Mouse (Mus musculus): ENCODE results near the gene Hdgfl2. TPM values are rescaled to one million over a fixed set of nuclear protein-coding genes. Genes with fewer than 3 reads are reported as not detected.

Gene Hdgfl2
- polyA plus RNA-seq, 1 experiment from 2014 or later: 75.0 TPM

DNA sequence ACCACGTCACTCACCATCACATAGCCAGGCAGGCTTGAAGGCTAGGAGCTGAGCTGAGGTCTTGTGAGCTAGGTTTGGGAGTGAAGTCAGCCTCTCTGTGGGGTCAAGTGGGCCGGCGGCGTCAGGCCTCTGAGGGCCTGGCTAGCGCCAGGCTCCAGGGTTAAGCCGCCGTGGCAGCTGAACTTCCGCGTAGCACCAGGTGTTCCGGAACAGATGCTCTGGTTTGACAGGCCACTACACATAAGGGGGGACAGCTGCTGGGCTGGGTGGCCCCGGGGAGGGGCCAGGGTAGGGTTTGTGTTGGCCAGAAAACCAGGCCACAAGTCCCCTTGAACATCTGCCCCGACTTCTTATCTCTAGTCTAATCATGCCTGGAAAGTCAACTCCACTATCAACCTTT lies 68.0 kb downstream of the Hdgfl2 start:
- 46% methylated on average over 12 of the region's 12 CpGs for WGBS
- H3K27me3 ChIP-seq (replicated peaks): peaks cover 98% of the 10 kb centered on the region
- H3K4me1 ChIP-seq: peaks cover 12% of the 10 kb centered on the region
- H3K36me3 ChIP-seq: no peaks in the 10 kb centered on the region
- no peak overlapping the region for H3K4me2 ChIP-seq
- no peak overlapping the region for H3K27ac ChIP-seq (replicated peaks)
- H3K4me3 ChIP-seq: no peak overlapping the region
- H3K9ac ChIP-seq: no peak overlapping the region
- H3K9me3 ChIP-seq: no peaks in the 10 kb centered on the region
- no peak for ATAC-seq (ENCODE audit: extremely low read depth, insufficient number of reproducible peaks, low FRiP score, low TSS enrichment)

DNA sequence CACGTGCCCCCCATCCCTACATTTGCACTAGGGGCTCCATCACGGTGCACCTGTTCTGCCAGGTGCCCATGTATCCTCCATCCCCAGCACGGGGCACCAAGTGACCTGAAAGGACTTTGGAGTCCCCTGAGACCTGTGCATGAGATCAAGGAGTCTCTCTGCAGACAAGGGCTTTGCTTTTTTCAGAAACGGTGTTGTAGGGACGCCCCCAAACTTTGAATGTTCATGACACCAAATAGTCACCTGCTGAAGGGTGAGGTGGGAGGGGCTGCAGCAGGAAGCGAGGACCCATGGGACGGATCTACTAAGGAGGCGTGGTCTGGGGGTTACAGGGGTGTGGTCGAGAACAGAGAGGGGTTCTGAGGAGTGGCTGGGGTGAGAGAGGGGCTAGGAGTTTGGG lies 68.8 kb downstream of the Hdgfl2 start:
- no peaks in the 10 kb centered on the region for H3K36me3 ChIP-seq
- H3K9ac ChIP-seq: no peak overlapping the region
- no peak overlapping the region for H3K27ac ChIP-seq (replicated peaks)
- no peaks in the 10 kb centered on the region for H3K9me3 ChIP-seq
- peaks cover 11% of the 10 kb centered on the region for H3K4me1 ChIP-seq
- no peak for ATAC-seq (ENCODE audit: extremely low read depth, insufficient number of reproducible peaks, low FRiP score, low TSS enrichment)
- H3K4me3 ChIP-seq: no peak overlapping the region
- WGBS: 19% methylated on average over 9 of the region's 9 CpGs
- peaks cover 98% of the 10 kb centered on the region for H3K27me3 ChIP-seq (replicated peaks)
- H3K4me2 ChIP-seq: 0 out of 2 replicates have a peak overlapping the region, but pooled peaks have one; percentile 44

DNA sequence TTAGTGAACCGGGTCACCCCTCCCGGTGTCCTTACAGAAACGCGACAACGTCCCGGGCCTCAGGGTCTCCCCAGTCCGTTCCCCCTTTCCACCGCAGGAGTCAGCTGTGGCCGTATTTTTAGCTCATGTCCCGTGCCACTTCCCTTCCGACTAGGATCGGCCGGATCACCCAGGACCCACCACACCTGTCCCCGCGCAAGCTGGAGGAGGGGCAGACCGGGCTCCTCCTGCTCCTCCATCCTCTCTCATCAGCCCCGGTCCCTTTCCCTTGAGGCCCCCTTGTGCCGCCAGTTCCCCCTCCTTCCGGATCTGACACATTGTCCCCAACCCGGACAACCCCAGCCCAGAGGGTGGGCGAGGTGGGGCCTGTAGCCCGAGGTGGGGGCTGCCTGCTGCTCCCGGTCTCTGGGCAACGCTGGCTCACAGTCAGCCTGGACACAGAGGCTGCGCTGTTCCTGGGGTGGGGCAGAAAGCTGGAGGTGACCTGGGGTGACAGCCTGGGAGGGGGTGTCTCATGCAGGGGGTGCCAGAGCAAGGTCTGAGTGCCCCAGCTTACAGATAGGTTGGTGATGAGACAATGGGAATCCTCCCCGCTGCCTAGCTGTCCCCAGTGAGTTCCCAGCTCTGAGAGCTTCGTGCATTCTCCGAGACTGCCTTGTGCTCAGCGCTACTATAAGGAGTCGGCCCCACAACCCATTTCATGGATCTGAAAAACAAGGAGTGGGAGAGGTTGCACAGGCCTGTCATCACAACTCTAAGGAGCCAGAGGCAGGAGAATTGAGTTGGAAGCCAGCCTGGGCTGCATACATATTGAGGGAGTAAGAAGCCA lies 69.6 kb downstream of the Hdgfl2 start:
- no peak for ATAC-seq (ENCODE audit: extremely low read depth, insufficient number of reproducible peaks, low FRiP score, low TSS enrichment)
- no peak overlapping the region for H3K27ac ChIP-seq (replicated peaks)
- 3% methylated on average over 30 of the region's 30 CpGs for WGBS
- H3K27me3 ChIP-seq (replicated peaks): peaks cover 98% of the 10 kb centered on the region
- H3K36me3 ChIP-seq: no peaks in the 10 kb centered on the region
- H3K4me1 ChIP-seq: peaks cover 17% of the 10 kb centered on the region
- peak overlapping the region; percentile 44 for H3K9ac ChIP-seq
- H3K9me3 ChIP-seq: no peaks in the 10 kb centered on the region
- H3K4me3 ChIP-seq: peak overlapping the region; percentile 24
- H3K4me2 ChIP-seq: peak overlapping the region; percentile 44

GRCm38 (mm10) chr17:56149897-56150296 lies 70.5 kb downstream of the Hdgfl2 start:
- Histone ChIP-seq H3K4me2 (no peak overlapping the region), H3K27ac (replicated peaks) (no peak overlapping the region), H3K9ac (no peak overlapping the region), H3K9me3 (no peaks in the 10 kb centered on the region), H3K36me3 (no peaks in the 10 kb centered on the region), H3K27me3 (replicated peaks) (peaks cover 98% of the 10 kb centered on the region), H3K4me1 (peaks cover 17% of the 10 kb centered on the region), H3K4me3 (no peak overlapping the region)
- ATAC-seq (ENCODE audit: extremely low read depth, insufficient number of reproducible peaks, low FRiP score, low TSS enrichment): no peak
- 37% methylated on average over 2 of the region's 2 CpGs for WGBS

Other genes with a start within 250 kb of the Hdgfl2 start
- 5.7 and 6.0 TPM in 2 replicates for gene Zfp119a, start 200.7 kb upstream of the Hdgfl2 start, polyA plus RNA-seq (2015; fragmentation: Nextera tagmentation; extraction: Ambion mirVana)
- gene Zfp959, start 187.5 kb upstream of the Hdgfl2 start, polyA plus RNA-seq (2015; fragmentation: Nextera tagmentation; extraction: Ambion mirVana): 6.4 and 7.9 TPM in 2 replicates
- gene Zfp119b, start 130.1 kb upstream of the Hdgfl2 start, polyA plus RNA-seq (2015; fragmentation: Nextera tagmentation; extraction: Ambion mirVana): 3.6 and 4.3 TPM in 2 replicates
- gene Ebi3, start 127.0 kb upstream of the Hdgfl2 start, polyA plus RNA-seq (2015; fragmentation: Nextera tagmentation; extraction: Ambion mirVana): 0.34 and 1.3 TPM in 2 replicates
- 18.0 and 18.8 TPM in 2 replicates for gene Yju2, start 120.5 kb upstream of the Hdgfl2 start, polyA plus RNA-seq (2015; fragmentation: Nextera tagmentation; extraction: Ambion mirVana)
- 7.9 and 8.7 TPM in 2 replicates for gene Shd, start 109.2 kb upstream of the Hdgfl2 start, polyA plus RNA-seq (2015; fragmentation: Nextera tagmentation; extraction: Ambion mirVana)
- 4.5 and 5.0 TPM in 2 replicates for gene Fsd1, start 93.1 kb upstream of the Hdgfl2 start, polyA plus RNA-seq (2015; fragmentation: Nextera tagmentation; extraction: Ambion mirVana)
- gene Stap2, start 74.0 kb upstream of the Hdgfl2 start, polyA plus RNA-seq (2015; fragmentation: Nextera tagmentation; extraction: Ambion mirVana): 11.9 and 14.6 TPM in 2 replicates
- 62.1 and 68.1 TPM in 2 replicates for gene Mpnd, start 73.9 kb upstream of the Hdgfl2 start, polyA plus RNA-seq (2015; fragmentation: Nextera tagmentation; extraction: Ambion mirVana)
- 85.0 and 87.6 TPM in 2 replicates for gene Sh3gl1, start 43.0 kb upstream of the Hdgfl2 start, polyA plus RNA-seq (2015; fragmentation: Nextera tagmentation; extraction: Ambion mirVana)
- gene Chaf1a, start 39.2 kb upstream of the Hdgfl2 start, polyA plus RNA-seq (2015; fragmentation: Nextera tagmentation; extraction: Ambion mirVana): 14.1 and 14.2 TPM in 2 replicates
- gene Ubxn6, start 4.6 kb upstream of the Hdgfl2 start, polyA plus RNA-seq (2015; fragmentation: Nextera tagmentation; extraction: Ambion mirVana): 37.8 and 44.2 TPM in 2 replicates
- gene Plin4, start 30.2 kb downstream of the Hdgfl2 start, polyA plus RNA-seq (2015; fragmentation: Nextera tagmentation; extraction: Ambion mirVana): 0.05 and 0.07 TPM in 2 replicates
- gene Plin5, start 38.0 kb downstream of the Hdgfl2 start, polyA plus RNA-seq (2015; fragmentation: Nextera tagmentation; extraction: Ambion mirVana): 0.19 and 0.47 TPM in 2 replicates
- gene Lrg1, start 42.4 kb downstream of the Hdgfl2 start, polyA plus RNA-seq (2015; fragmentation: Nextera tagmentation; extraction: Ambion mirVana): 0.27 TPM in 1 of 2 replicates, not detected in the other
- gene Sema6b, start 60.7 kb downstream of the Hdgfl2 start, polyA plus RNA-seq (2015; fragmentation: Nextera tagmentation; extraction: Ambion mirVana): 0.55 and 0.59 TPM in 2 replicates
- gene Tnfaip8l1, start 82.8 kb downstream of the Hdgfl2 start, polyA plus RNA-seq (2015; fragmentation: Nextera tagmentation; extraction: Ambion mirVana): 6.5 and 6.9 TPM in 2 replicates
- 80.5 and 91.1 TPM in 2 replicates for gene Mydgf, start 104.3 kb downstream of the Hdgfl2 start, polyA plus RNA-seq (2015; fragmentation: Nextera tagmentation; extraction: Ambion mirVana)
- 21.8 and 22.4 TPM in 2 replicates for gene Dpp9, start 139.3 kb downstream of the Hdgfl2 start, polyA plus RNA-seq (2015; fragmentation: Nextera tagmentation; extraction: Ambion mirVana)
- 17.2 and 18.5 TPM in 2 replicates for gene Fem1a, start 177.2 kb downstream of the Hdgfl2 start, polyA plus RNA-seq (2015; fragmentation: Nextera tagmentation; extraction: Ambion mirVana)
- gene Ticam1, start 197.2 kb downstream of the Hdgfl2 start, polyA plus RNA-seq (2015; fragmentation: Nextera tagmentation; extraction: Ambion mirVana): 7.7 and 8.4 TPM in 2 replicates
- gene Plin3, start 213.2 kb downstream of the Hdgfl2 start, polyA plus RNA-seq (2015; fragmentation: Nextera tagmentation; extraction: Ambion mirVana): 67.1 and 71.8 TPM in 2 replicates
- gene Arrdc5, start 220.7 kb downstream of the Hdgfl2 start, polyA plus RNA-seq (2015; fragmentation: Nextera tagmentation; extraction: Ambion mirVana): not detected in 2 replicates
- gene Uhrf1, start 223.7 kb downstream of the Hdgfl2 start, polyA plus RNA-seq (2015; fragmentation: Nextera tagmentation; extraction: Ambion mirVana): 70.7 and 74.7 TPM in 2 replicates
- gene Kdm4b, start 246.4 kb downstream of the Hdgfl2 start, polyA plus RNA-seq (2015; fragmentation: Nextera tagmentation; extraction: Ambion mirVana): 25.5 and 25.9 TPM in 2 replicates

Measured in heart, embryonic 13.5 days (tissue).